Mouse (Mus musculus): ENCODE measurements around the gene Rnf114. TPM values are rescaled to one million over a fixed set of nuclear protein-coding genes. Genes with fewer than 3 reads are reported as not detected.

Gene Rnf114
- polyA plus RNA-seq, 1 experiment = 33.5 TPM

GRCm38 (mm10) chr2:167450647-167451046 lies 41.8 kb upstream of the Rnf114 start:
- 89% methylated on average over 8 of the region's 8 CpGs for WGBS
- TF ChIP-seq CTCF (IDR thresholded peaks at IDR 0.05; ENCODE audit: control insufficient read depth, insufficient read depth, low read length) (no peak), POLR2A (IDR thresholded peaks at IDR 0.05; ENCODE audit: borderline replicate concordance, control insufficient read depth, low read depth, low read length) (no peak)
- Histone ChIP-seq H3K4me3 (replicated peaks; ENCODE audit: control insufficient read depth, low read depth, low read length) (no peak overlapping the region), H3K4me1 (ENCODE audit: control insufficient read depth, insufficient read depth, low read length) (peaks cover 2% of the 10 kb centered on the region; the same call in 1 of the 2 replicates), H3K27ac (ENCODE audit: control insufficient read depth, insufficient read depth, low read depth, low read length, poor library complexity) (no peak overlapping the region; the same call in 1 of the 2 replicates)

DNA sequence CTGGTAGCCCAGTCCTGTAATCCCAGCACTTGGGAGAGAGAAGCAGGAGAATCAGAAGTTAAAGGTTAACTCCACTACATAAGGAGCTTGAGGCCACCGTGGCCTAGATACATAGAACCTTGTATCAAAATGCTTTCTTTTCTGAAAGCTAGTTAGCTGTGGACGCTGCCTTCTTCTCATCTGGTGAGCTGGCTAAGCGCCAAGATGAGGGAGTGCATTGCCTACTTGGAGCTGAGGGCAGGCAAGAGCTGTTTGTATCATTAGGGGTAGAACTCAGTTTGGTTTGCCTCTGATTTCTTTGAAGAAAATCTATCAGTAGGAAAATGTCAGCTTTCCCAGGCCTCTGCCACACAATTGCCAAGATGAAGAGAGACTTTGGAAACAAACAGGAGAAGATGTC lies 38.6 kb upstream of the Rnf114 start:
- TF ChIP-seq CTCF (IDR thresholded peaks at IDR 0.05; ENCODE audit: control insufficient read depth, insufficient read depth, low read length) (no peak), POLR2A (IDR thresholded peaks at IDR 0.05; ENCODE audit: borderline replicate concordance, control insufficient read depth, low read depth, low read length) (no peak)
- Histone ChIP-seq H3K4me3 (replicated peaks; ENCODE audit: control insufficient read depth, low read depth, low read length) (no peak overlapping the region), H3K27ac (ENCODE audit: control insufficient read depth, insufficient read depth, low read depth, low read length, poor library complexity) (no peak overlapping the region), H3K4me1 (ENCODE audit: control insufficient read depth, insufficient read depth, low read length) (no peaks in the 10 kb centered on the region; the same call in 1 of the 2 replicates)
- WGBS = 80% methylated on average over 3 of the region's 3 CpGs

DNA sequence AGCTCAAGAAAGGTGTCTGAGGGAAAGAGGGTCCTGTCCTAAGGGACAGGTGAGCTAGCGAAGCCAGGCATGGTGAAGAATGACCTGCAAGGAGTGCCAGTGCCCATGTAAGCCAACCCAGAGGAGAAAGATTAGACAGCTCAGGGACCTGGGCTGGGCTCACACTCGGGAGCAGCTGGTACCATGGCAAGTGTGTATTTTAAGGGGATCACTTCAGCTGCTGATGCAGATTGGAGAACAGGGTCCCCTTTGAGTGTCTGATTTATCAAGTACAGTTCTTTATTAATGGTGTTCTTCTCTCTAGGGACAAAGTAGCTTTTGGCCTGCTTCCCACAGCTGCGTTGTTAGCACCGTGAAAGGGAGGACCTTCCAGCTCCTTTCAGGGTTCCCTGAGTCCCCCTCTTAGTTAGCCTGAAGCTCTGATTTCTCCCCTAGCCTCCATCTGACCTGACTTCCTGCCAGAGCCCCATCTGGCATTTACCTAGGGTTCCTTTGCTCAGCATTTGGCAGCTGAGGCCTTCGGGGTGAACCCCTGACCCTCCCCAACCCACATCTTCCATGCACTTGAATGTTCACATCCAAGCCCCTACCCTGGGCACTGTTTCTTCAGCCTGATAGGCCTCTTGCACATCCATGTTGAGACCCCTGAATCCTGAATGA lies 36.0 kb upstream of the Rnf114 start:
- no peak overlapping the region for H3K27ac ChIP-seq (ENCODE audit: control insufficient read depth, insufficient read depth, low read depth, low read length, poor library complexity)
- WGBS = 74% methylated on average over 5 of the region's 5 CpGs
- no peak overlapping the region for H3K4me3 ChIP-seq (replicated peaks; ENCODE audit: control insufficient read depth, low read depth, low read length)
- no peak for TF ChIP-seq POLR2A (IDR thresholded peaks at IDR 0.05; ENCODE audit: borderline replicate concordance, control insufficient read depth, low read depth, low read length)
- no peak for TF ChIP-seq CTCF (IDR thresholded peaks at IDR 0.05; ENCODE audit: control insufficient read depth, insufficient read depth, low read length)
- no peaks in the 10 kb centered on the region; the same call in 1 of the 2 replicates for H3K4me1 ChIP-seq (ENCODE audit: control insufficient read depth, insufficient read depth, low read length)

DNA sequence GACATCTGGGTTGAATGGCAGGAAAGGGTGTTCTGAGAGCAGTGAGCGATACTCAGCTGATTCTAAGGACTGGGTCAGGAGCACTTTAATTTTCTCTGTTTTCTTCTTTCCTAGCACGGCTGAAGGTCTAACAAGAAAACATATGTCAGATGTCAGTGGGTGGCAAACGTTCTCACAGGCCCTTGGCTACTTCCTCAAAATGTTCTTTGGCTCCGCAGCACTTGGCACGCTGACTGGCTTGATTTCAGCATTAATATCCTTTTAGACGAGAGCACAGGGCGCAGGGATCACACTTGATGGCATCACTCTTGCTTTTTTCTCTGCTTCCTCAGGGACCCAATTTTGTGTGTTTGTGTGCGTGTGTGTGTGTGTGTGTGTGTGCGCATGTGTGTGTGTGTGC lies 35.2 kb upstream of the Rnf114 start:
- H3K27ac ChIP-seq (ENCODE audit: control insufficient read depth, insufficient read depth, low read depth, low read length, poor library complexity) = no peak overlapping the region
- WGBS = 47% methylated on average over 9 of the region's 9 CpGs
- no peak overlapping the region for H3K4me3 ChIP-seq (replicated peaks; ENCODE audit: control insufficient read depth, low read depth, low read length)
- no peak for TF ChIP-seq POLR2A (IDR thresholded peaks at IDR 0.05; ENCODE audit: borderline replicate concordance, control insufficient read depth, low read depth, low read length)
- TF ChIP-seq CTCF (IDR thresholded peaks at IDR 0.05; ENCODE audit: control insufficient read depth, insufficient read depth, low read length) = no peak
- no peaks in the 10 kb centered on the region; the same call in 1 of the 2 replicates for H3K4me1 ChIP-seq (ENCODE audit: control insufficient read depth, insufficient read depth, low read length)

- Histone ChIP-seq H3K27ac (ENCODE audit: control insufficient read depth, insufficient read depth, low read depth, low read length, poor library complexity) (no peak overlapping the region), H3K4me1 (ENCODE audit: control insufficient read depth, insufficient read depth, low read length) (no peaks in the 10 kb centered on the region; the same call in 1 of the 2 replicates), H3K4me3 (replicated peaks; ENCODE audit: control insufficient read depth, low read depth, low read length) (no peak overlapping the region)
- 97% methylated on average over 3 of the region's 3 CpGs for WGBS
- TF ChIP-seq CTCF (IDR thresholded peaks at IDR 0.05; ENCODE audit: control insufficient read depth, insufficient read depth, low read length) = no peak
- no peak for TF ChIP-seq POLR2A (IDR thresholded peaks at IDR 0.05; ENCODE audit: borderline replicate concordance, control insufficient read depth, low read depth, low read length)
Observed at GRCm38 (mm10) chr2:167458548-167458947, 33.9 kb upstream of the Rnf114 start.

DNA sequence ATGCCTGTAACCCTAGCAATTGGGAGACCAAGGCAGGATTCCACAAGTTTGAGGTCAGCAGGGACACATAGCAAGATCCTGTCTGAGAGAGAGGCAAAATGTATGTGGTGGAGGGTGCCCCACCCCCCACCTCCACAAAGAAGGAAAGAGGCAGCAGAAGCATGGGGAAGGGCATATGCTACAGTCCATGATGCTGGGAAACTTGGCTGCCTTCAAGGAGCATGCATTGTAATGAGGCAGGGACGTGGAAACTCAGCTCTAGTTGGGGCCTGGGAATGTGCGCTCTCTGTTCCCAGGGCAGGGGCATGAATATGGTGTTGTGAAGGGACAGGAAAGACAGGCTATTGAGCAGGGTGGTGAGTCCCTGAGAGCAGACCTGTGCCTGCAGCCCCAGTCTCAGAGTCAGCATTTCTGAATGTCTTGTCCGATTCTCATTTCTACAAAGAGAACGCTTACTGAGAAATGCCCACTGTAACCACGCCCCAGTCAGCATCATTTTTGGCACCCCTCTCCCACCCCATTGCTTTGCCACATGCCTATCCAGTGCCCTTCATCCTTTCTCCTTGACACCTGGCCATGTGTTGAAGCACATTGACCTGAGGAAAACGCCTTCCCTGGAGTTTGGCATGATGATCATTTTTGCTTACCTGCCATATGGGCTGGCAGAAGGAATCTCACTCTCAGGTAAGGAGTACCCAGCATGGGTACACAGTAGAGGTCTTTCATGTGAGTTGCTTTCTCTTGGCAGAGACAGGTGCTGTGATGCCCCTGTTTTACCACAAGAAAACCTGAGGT lies 33.2 kb upstream of the Rnf114 start:
- 91% methylated on average over 6 of the region's 6 CpGs for WGBS
- no peak for TF ChIP-seq CTCF (IDR thresholded peaks at IDR 0.05; ENCODE audit: control insufficient read depth, insufficient read depth, low read length)
- no peak for TF ChIP-seq POLR2A (IDR thresholded peaks at IDR 0.05; ENCODE audit: borderline replicate concordance, control insufficient read depth, low read depth, low read length)
- no peaks in the 10 kb centered on the region; the same call in 1 of the 2 replicates for H3K4me1 ChIP-seq (ENCODE audit: control insufficient read depth, insufficient read depth, low read length)
- H3K27ac ChIP-seq (ENCODE audit: control insufficient read depth, insufficient read depth, low read depth, low read length, poor library complexity) = no peak overlapping the region
- H3K4me3 ChIP-seq (replicated peaks; ENCODE audit: control insufficient read depth, low read depth, low read length) = no peak overlapping the region

GRCm38 (mm10) chr2:167462954-167463353 lies 29.5 kb upstream of the Rnf114 start:
- TF ChIP-seq POLR2A (IDR thresholded peaks at IDR 0.05; ENCODE audit: borderline replicate concordance, control insufficient read depth, low read depth, low read length) (no peak), CTCF (IDR thresholded peaks at IDR 0.05; ENCODE audit: control insufficient read depth, insufficient read depth, low read length) (peak; percentile 93)
- no peak overlapping the region for H3K4me3 ChIP-seq (replicated peaks; ENCODE audit: control insufficient read depth, low read depth, low read length)

DNA sequence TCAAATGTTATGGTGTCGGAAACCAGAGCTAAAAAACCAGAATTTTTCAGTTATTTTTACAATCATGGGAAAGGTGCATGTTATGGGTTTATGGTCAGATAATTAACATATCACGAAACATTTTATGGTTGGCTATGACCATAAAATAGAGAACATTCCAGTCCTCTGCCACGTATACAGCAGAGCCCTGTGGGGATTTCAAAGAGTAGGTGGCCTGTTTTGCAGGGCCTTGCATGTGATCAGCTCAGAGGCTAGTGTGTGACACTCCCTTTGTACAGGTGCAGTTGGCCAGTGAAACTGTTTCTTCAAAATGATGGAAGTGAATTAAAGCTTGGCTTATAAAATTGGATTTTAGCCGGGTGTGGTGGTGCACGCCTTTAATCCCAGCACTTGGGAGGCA lies 28.6 kb upstream of the Rnf114 start:
- H3K27ac ChIP-seq (ENCODE audit: control insufficient read depth, insufficient read depth, low read depth, low read length, poor library complexity) = no peak overlapping the region
- no peak overlapping the region for H3K4me3 ChIP-seq (replicated peaks; ENCODE audit: control insufficient read depth, low read depth, low read length)
- TF ChIP-seq POLR2A (IDR thresholded peaks at IDR 0.05; ENCODE audit: borderline replicate concordance, control insufficient read depth, low read depth, low read length) = no peak
- WGBS = 89% methylated on average over 5 of the region's 5 CpGs
- no peaks in the 10 kb centered on the region for H3K4me1 ChIP-seq (ENCODE audit: control insufficient read depth, insufficient read depth, low read length)

More at GRCm38 (mm10) chr2:167462954-167463353, 29.5 kb upstream of the Rnf114 start:
- no peak overlapping the region for H3K27ac ChIP-seq (ENCODE audit: control insufficient read depth, insufficient read depth, low read depth, low read length, poor library complexity)
- H3K4me1 ChIP-seq (ENCODE audit: control insufficient read depth, insufficient read depth, low read length) = no peaks in the 10 kb centered on the region
- 68% methylated on average over 6 of the region's 6 CpGs for WGBS
